Mouse (Mus musculus) gastrocnemius, adult 8-10 months (tissue): Measurements from ENCODE around the gene Lamb2. TPM values are rescaled to one million over a fixed set of nuclear protein-coding genes. Genes with fewer than 3 reads are reported as not detected.
A peak's percentile ranks its signal among the peaks of the same experiment; 100 is the strongest.

Experiments used
- DNase-seq, 2 experiments: peaks; one replicate each; pipeline ENCODE4 v3.0.0; 2022; ENCODE audit warnings: low spot score in 2 of 2
- total RNA-seq, 4 experiments: library from RNA; stranded (reverse); gene quantifications; 2 replicates each; pipeline ENCODE4 v1.2.4; 2022

The Lamb2 gene
- total RNA-seq, 4 experiments from 2014 or later: 112 to 139 (median 128) TPM

DNA sequence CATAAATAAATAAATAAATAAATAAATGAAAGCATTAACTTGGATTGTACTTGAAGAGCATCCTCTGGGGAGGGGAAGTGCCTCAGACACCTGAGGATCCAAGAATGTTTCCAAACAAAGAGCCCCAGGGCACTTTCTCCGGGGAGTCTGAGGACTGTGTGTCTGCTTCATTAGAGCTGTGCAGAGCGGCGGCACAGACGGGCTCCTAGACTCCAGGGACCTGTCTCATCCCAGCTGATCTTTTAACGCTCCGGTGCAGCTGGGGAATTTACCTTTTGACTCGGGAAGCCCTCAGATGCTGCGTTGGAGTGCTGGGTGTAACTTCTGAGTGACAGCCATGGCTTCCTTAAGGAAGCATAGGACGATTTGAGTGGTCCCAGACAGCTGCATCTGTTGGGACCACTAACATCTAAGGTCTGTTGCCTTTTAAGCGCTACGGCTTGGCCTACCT, 18.3 kb upstream of the Lamb2 start, which contains the start of gene Klhdc8b:
Klhdc8b (minus strand) TSS at position 401 of the 451 bp plus-strand sequence.
- DNase-seq: no peak

GRCm38 (mm10) chr9:108461675-108462074, 17.9 kb upstream of the Lamb2 start:
- no peak for DNase-seq

DNA sequence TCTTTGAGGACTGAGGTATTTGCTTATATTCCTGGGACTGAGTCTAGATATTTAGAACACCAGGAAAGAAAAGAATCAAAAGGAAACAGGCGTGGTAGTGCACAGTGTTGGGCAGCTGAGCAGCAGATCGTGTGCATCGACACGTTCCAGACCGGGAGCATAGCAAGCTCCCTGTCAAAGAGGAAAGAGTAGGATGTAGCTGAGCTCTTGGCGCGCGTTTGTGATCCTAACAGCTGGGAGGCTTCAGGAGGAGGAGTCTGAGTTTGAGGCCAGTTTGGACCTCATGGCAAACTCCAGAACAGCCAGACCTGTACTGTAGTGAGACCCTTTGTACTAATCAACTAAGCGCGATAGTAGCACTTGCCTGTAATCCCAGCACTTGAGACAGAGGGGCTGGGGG, 17.3 kb upstream of the Lamb2 start:
- DNase-seq: no peak

GRCm38 (mm10) chr9:108463713-108464112, 15.8 kb upstream of the Lamb2 start:
- DNase-seq: no peak

- no peak for DNase-seq
Measured at GRCm38 (mm10) chr9:108466219-108466618, 13.3 kb upstream of the Lamb2 start.

DNA sequence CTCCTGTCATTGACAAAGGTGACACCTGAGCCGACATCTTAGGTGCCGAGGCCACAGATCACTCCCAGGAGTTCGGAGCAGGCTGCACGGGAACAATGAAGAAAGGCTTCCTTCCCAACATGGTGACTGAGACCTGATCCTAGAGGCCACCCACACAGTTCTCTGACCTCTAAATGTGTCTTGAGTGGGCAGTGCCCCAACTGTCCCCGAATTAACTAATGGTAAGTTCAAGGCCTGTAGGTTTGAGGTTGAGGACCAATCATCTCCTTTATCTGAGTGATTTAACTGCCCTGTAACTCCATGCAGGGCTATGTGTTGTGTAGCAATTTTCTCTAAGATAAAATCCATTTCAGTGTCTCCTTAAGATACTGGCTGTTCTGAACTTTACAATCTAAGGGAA, 10.1 kb upstream of the Lamb2 start:
- DNase-seq: no peak

DNA sequence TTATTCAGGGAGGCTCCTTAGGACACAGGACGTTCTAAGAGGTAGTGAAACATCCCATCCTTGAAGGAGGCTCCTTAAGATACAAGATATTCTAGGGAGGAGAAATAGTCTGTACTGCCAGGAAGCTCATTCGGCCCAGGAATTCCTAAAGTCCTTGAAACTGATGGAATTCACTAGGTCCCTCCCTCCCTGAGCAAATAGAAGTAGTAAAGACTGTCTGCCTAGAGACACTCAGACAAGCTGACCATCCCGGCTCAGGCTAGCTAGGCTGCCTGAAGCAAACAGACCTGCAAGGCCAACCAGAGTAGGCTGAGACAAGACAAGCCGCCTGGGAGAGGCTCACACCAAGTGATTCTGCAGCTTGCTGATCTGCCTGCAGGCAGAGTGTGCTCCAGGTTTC, 9.7 kb upstream of the Lamb2 start:
- DNase-seq: no peak

GRCm38 (mm10) chr9:108474528-108474927, 5.0 kb upstream of the Lamb2 start:
- DNase-seq: no peak

GRCm38 (mm10) chr9:108478638-108479156, 839 bp upstream of the Lamb2 start:
- DNase-seq: peak; percentile 86

- no peak for DNase-seq
Measured at GRCm38 (mm10) chr9:108479241-108479640, 295 bp upstream of the Lamb2 start.

DNA sequence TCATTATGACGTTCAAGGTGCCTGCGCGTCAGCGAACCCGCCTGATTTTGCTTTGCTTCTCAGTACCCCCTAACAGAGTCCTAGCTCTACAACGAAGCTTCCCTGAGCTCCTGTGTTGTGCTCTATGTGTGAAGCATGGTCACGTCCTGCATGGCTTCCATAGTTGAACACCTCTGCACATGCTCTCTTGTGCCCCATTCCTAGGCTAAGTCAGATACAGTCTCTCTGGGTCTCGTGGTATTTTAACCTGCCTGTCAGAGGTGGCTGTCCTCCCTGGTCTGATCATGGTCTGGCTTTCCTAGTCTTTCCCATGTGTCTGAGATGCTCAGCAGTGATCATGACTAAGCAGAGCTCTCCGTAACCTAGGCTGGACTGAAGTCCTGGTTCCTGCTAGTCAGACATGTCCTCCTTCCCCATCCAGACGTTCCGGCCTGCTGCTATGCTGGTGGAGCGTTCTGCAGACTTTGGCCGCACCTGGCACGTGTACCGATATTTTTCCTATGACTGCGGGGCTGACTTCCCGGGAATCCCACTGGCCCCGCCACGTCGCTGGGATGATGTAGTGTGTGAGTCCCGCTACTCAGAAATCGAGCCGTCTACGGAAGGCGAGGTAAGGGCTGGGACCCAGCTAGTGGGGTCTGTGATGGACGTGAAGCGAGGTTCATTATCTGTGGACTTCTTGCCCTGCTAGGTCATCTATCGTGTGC, 1.4 kb downstream of the Lamb2 start:
- DNase-seq: no peak

DNA sequence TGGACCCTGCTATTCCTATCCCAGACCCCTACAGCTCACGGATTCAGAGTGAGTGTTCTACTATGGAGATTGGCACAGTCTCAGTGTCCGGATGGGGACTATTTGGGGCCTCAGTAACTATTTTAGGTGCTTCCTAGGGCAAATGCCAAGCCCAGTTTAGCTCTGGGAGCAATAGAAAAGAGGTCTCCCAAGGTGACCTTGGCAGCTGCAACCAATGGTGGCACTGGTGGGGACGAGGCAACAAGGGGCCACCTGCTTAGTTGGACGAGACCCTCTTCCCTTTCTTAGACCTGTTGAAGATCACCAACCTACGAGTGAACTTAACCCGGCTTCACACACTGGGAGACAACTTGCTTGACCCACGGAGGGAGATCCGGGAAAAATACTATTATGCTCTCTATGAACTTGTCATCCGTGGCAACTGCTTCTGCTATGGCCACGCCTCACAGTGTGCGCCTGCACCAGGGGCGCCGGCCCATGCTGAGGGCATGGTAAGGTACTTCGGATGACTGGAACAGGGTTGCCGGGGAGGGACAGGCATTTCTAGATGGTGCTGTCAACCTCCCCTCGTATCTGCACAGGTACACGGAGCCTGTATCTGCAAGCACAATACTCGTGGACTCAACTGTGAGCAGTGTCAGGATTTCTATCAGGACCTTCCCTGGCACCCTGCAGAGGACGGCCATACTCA, 2.1 kb downstream of the Lamb2 start:
- no peak for DNase-seq

- no peak for DNase-seq
Measured at GRCm38 (mm10) chr9:108483051-108483790, 3.7 kb downstream of the Lamb2 start.

DNA sequence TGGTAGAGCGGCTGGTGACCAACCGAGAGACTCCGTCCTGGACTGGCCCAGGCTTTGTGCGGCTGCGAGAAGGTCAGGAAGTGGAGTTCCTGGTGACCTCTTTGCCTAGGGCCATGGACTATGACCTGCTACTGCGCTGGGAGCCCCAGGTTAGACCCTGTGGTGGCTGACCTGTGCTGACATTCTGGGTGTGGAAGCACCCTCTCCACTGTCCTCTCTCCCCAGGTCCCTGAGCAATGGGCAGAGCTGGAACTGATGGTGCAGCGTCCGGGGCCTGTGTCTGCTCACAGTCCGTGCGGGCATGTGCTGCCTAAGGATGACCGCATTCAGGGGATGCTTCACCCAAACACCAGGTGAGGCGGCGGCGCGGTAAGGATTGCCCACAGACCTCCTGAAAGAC, 4.5 kb downstream of the Lamb2 start:
- no peak for DNase-seq

DNA sequence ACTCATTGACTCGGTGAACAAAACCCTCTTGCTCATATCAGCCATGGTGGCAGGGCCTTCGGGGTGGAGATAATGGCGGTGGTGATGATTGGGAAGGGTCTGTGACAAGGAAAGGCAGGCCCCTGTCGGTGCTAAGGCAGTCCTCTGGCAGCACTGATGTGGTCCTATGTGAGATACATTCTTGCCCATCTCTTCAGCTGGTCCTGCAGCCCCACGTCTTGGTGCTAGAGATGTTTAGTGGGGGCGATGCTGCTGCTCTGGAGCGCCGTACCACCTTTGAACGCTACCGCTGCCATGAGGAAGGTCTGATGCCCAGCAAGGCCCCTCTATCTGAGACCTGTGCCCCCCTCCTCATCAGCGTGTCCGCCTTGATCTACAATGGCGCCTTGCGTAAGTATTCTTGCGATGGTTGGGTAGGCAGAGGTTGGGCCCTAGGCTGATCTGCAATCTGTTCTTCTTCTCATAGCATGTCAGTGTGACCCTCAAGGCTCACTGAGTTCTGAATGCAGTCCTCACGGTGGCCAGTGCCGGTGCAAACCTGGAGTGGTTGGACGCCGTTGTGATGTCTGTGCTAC, 5.9 kb downstream of the Lamb2 start:
- no peak for DNase-seq

GRCm38 (mm10) chr9:108486973-108487530, 7.5 kb downstream of the Lamb2 start:
- DNase-seq: no peak

DNA sequence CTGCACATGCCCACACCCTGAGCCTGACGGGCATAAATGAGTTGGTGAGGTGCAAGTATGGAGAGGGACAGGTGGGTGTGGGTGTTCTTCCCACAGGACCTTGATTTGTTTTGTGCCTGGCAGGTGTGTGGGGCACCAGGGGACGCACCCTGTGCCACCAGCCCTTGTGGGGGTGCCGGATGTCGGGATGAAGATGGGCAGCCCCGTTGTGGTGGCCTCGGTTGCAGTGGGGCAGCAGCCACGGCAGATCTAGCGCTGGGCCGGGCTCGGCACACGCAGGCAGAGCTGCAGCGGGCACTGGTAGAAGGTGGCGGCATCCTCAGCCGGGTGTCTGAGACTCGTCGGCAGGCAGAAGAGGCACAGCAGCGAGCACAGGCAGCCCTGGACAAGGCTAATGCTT, 8.9 kb downstream of the Lamb2 start:
- no peak for DNase-seq

- DNase-seq: no peak
Measured at GRCm38 (mm10) chr9:108489215-108489614, 9.7 kb downstream of the Lamb2 start.

DNA sequence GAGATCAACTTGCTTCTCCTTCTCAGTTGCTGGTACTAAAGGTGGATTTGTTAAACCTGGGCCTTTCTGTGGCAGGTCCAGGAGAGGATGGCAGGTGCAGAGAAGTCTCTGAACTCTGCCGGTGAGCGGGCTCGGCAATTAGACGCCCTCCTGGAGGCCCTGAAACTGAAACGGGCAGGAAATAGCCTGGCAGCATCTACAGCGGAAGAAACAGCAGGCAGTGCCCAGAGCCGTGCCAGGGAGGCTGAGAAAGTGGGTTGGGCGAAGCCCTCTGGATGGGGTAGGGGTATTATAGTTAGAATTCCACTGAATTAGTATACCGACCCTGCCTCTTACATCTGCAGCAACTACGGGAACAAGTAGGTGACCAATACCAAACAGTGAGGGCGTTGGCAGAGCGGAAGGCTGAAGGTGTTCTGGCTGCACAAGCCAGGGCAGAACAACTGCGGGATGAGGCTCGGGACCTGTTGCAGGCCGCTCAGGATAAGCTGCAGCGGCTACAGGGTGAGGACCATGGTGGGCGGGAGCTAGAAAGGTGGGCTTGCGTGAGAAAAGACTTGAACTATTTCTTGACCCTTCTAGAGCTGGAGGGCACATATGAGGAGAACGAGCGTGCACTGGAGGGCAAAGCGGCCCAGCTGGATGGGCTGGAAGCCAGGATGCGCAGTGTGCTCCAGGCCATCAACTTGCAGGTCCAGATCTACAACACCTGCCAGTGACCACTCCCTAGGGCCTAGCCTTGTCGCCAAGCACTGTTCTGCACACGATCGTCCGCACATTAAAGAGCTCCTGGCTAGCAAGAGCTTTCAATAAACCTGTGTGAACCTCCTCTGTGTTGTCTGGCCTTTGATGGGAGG, 10.4 kb downstream of the Lamb2 start:
- no peak for DNase-seq

GRCm38 (mm10) chr9:108490559-108491285, 11.2 kb downstream of the Lamb2 start, which contains the start of gene Usp19:
Gene Usp19 (plus strand): TSS chr9:108490602.
- peak; percentile 91 to 95 for DNase-seq
